Mouse (Mus musculus) heart, adult 10 weeks (tissue): ENCODE data around the gene Sbp. TPM values are rescaled to one million over a fixed set of nuclear protein-coding genes. Genes with fewer than 3 reads are reported as not detected.

Source experiments
- polyA plus RNA-seq: library from polyadenylated mRNA; stranded (reverse); fragments of 350-450 nt; fragmentation: Illumina TruSeq; extraction: RNeasy Lipid Tissue Mini Kit (QIAGEN cat#74804); gene quantifications from one replicate; pipeline ENCODE4 v1.2.3, GENCODE M21; 2014; ENCODE audit warnings: low read depth, low replicate concordance

The Sbp gene
- not detected for polyA plus RNA-seq

DNA sequence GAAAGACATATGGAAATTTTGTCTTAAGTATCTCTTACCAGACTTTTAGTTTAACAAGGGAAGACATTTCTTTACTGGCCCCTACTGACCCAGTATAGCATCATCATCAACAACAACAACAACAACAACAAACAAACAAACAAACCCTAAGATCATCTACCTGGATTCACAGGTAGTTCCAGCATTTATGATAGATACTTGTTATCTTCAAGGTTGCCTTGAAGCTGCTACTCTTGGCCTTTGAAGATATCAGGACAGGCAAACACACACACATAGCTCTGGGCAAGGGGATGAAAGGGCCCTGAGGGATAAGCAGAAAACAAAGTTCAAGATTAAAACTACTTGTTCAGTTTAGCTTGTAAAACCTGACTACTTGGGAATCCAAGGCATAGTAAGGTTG is at the start of gene Sbp:
Sbp (plus strand) TSS at position 301 of the 400 bp plus-strand sequence.

GRCm38 (mm10) chr17:23917158-23917557 is 24.3 kb upstream of the Sbp start, which contains the start of gene Dcpp3:
Gene Dcpp3, plus strand, starts transcription at chr17:23917458.

DNA sequence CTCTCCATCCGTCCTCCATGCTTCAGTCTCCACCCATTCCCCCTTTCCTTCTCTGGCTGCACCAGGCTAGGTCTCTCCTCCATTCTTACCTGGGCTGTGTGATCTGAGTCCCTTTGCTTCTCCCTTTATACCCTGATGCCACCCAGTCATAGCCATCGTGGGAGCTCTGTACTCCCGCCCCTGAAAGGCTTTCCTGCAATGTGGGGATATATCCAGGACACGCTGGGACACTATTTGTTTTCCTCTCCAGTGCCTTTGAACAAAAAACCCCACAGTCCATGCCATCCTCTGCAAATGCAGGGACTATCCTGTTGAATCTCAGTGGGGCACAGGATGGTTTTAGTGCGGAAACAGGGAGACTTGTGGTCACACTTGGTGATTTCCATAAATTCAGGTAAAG is 13.7 kb downstream of the Sbp start, which contains the start of gene Sbpl:
Sbpl (minus strand) TSS at position 101 of the 400 bp plus-strand sequence.

DNA sequence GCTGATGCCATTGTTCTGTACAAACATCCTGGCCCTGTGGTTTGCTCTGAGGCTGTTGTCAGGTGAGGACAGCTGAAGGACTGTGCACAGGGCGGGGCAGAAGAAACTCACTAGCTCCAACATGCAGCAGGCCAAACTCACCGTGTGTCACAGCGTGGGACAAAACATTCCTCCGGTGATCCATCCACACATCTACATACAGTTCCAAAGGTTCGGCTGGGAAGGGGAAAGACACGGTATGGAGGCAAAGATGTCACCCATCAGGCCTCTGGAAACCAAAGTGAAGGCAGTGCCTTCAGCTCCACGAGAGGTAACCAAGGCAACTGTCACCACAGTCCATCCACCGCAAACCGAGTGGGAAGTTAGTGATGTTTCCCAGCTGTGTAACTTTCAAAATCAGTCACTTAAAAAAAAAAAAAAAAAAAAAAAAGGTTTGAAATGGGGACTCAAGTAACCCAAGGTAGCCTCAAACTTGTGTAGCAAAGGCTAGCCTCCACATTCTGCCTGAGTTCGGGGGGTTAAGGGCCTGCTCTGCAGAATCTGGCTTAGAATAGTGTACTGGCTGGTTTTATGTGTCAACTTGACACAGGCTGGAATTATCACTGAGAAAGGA is 38.9 kb downstream of the Sbp start, which contains the start of gene Prss30:
Prss30 (minus strand) TSS at position 270 of the 613 bp plus-strand sequence.

Other genes starting within 250 kb of the Sbp start
- not detected for gene 1520401A03Rik, start 218.9 kb upstream of the Sbp start, polyA plus RNA-seq
- gene Pkmyt1, start 215.3 kb upstream of the Sbp start, polyA plus RNA-seq: 2.4 TPM
- 21.4 TPM for gene Paqr4, start 200.8 kb upstream of the Sbp start, polyA plus RNA-seq
- gene Kremen2, start 195.8 kb upstream of the Sbp start, polyA plus RNA-seq: 0.34 TPM
- 40.5 TPM for gene Flywch1, start 170.1 kb upstream of the Sbp start, polyA plus RNA-seq
- gene Flywch2, start 155.6 kb upstream of the Sbp start, polyA plus RNA-seq: 1.3 TPM
- gene Srrm2, start 151.1 kb upstream of the Sbp start, polyA plus RNA-seq: 201 TPM
- gene Elob, start 112.5 kb upstream of the Sbp start, polyA plus RNA-seq: 390 TPM
- gene Prss33, start 105.6 kb upstream of the Sbp start, polyA plus RNA-seq: not detected
- gene Prss32, start 97.8 kb upstream of the Sbp start, polyA plus RNA-seq: not detected
- not detected for gene Prss41, start 97.5 kb upstream of the Sbp start, polyA plus RNA-seq
- gene Prss21, start 73.6 kb upstream of the Sbp start, polyA plus RNA-seq: not detected
- not detected for gene Dcpp1, start 60.8 kb upstream of the Sbp start, polyA plus RNA-seq
- gene Dcpp2, start 60.8 kb upstream of the Sbp start, polyA plus RNA-seq: not detected
- not detected for gene Dcpp3, start 24.2 kb upstream of the Sbp start, polyA plus RNA-seq
- not detected for gene Sbpl, start 13.6 kb downstream of the Sbp start, polyA plus RNA-seq
- not detected for gene Prss30, start 38.9 kb downstream of the Sbp start, polyA plus RNA-seq
- gene Prss22, start 56.4 kb downstream of the Sbp start, polyA plus RNA-seq: not detected
- gene Prss27, start 96.5 kb downstream of the Sbp start, polyA plus RNA-seq: not detected
- 9.1 TPM for gene Kctd5, start 131.8 kb downstream of the Sbp start, polyA plus RNA-seq
- gene Pdpk1, start 209.3 kb downstream of the Sbp start, polyA plus RNA-seq: 21.0 TPM
- 14.9 TPM for gene Amdhd2, start 222.1 kb downstream of the Sbp start, polyA plus RNA-seq
- 283 TPM for gene Atp6v0c, start 228.0 kb downstream of the Sbp start, polyA plus RNA-seq